Mouse (Mus musculus): ENCODE measurements around the gene Ucn2.

DNA sequence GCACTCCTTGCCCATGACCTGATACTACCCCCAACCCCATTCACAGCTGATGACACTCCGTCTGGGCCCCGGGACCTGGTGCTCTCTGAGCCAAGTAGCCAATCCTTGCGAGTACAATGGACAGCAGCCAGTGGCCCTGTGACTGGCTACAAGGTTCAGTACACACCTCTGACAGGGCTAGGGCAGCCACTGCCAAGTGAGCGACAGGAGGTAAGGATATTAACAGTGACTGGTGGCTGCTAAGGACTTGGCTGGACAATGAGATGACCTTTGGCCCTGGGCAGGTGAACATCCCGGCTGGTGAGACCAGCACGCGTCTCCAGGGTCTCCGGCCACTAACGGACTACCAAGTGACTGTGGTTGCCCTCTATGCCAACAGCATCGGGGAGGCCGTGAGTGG is 30.0 kb upstream of the Ucn2 start:
- TF ChIP-seq POLR2A (IDR thresholded peaks at IDR 0.05; ENCODE audit: borderline replicate concordance, extremely low read depth, low read depth, low read length) (no peak), CTCF (IDR thresholded peaks at IDR 0.05; ENCODE audit: insufficient read depth, low read length) (no peak)

Measured in lung, adult 2 months (tissue).